Mouse (Mus musculus) limb, embryonic 14.5 days (tissue): ENCODE measurements around the gene Rtl10. TPM values are rescaled to one million over a fixed set of nuclear protein-coding genes. Genes with fewer than 3 reads are reported as not detected.
"Not testable (repeated sequence)": the region's sequence is repeated elsewhere in the genome, so short reads cannot be mapped to it uniquely, and the experiment has no call there.

ENCODE experiments used
- ATAC-seq: fragments of 200-750 bp; cut with Nextera tagmentation; 2 replicates; pipeline ENCODE4 v1.8.0; 2017; ENCODE audit warnings: low read depth, moderate number of reproducible peaks, moderate TSS enrichment; ENCODE audit not compliant: low FRiP score
- DNase-seq: peaks from one replicate; pipeline ENCODE4 v3.0.0-alpha.2; 2015; ENCODE audit warnings: low spot score
- H3K27ac ChIP-seq: fragments of 300-500 bp; sonication (generic); replicated peaks from 2 replicates; pipeline ENCODE4 v1.5.1; 2014; ENCODE audit warnings: low read depth, mild to moderate bottlenecking, low read length, moderate library complexity, mixed read lengths
- H3K27me3 ChIP-seq: fragments of 300-500 bp; sonication (generic); 2 replicates; pipeline ENCODE4 v1.6.1; 2014; ENCODE audit warnings: low read length, mixed read lengths; ENCODE audit not compliant: control insufficient read depth, insufficient read depth
- H3K36me3 ChIP-seq: fragments of 300-500 bp; sonication (generic); 2 replicates; pipeline ENCODE4 v1.6.1; 2014; ENCODE audit warnings: mild to moderate bottlenecking, low read length, moderate library complexity, mixed read lengths; ENCODE audit not compliant: control insufficient read depth, insufficient read depth
- H3K4me1 ChIP-seq: fragments of 300-500 bp; sonication (generic); 2 replicates; pipeline ENCODE4 v1.6.1; 2014; ENCODE audit warnings: antibody characterized with exemption, low read length, mixed read lengths; ENCODE audit not compliant: control insufficient read depth, insufficient read depth
- H3K4me2 ChIP-seq: fragments of 300-500 bp; sonication (generic); replicated peaks from 2 replicates; pipeline ENCODE4 v1.6.1; 2014; ENCODE audit warnings: low read depth, mild to moderate bottlenecking, low read length, moderate library complexity; ENCODE audit not compliant: severe bottlenecking
- H3K4me3 ChIP-seq: fragments of 300-500 bp; sonication (generic); replicated peaks from 2 replicates; pipeline ENCODE4 v1.5.1; 2014; ENCODE audit warnings: low read length
- H3K9ac ChIP-seq: fragments of 300-500 bp; sonication (generic); 2 replicates; pipeline ENCODE4 v1.6.1; 2014; ENCODE audit warnings: mild to moderate bottlenecking, low read depth, low read length, moderate library complexity; ENCODE audit not compliant: severe bottlenecking
- H3K9me3 ChIP-seq: fragments of 300-500 bp; sonication (generic); 2 replicates; pipeline ENCODE4 v1.6.1; 2016; ENCODE audit warnings: low read length; ENCODE audit not compliant: control insufficient read depth
- POLR2A ChIP-seq: fragments of 200-500 bp; IDR thresholded peaks from 2 replicates; pipeline ENCODE4 v1.8.0; 2012; ENCODE audit warnings: inconsistent platforms, mild to moderate bottlenecking, moderate library complexity, borderline replicate concordance; ENCODE audit not compliant: insufficient read depth, insufficient read length; ENCODE audit errors: extremely low read depth
- WGBS: fragments of 180-500 bp; shearing (Covaris S2); extraction: QIAGEN DNeasy Blood & Tissue Kit; methylation state at CpG from one replicate; pipeline ENCODE4 v1.1.7; 2014; 5-methylcytosine and 5-hydroxymethylcytosine counted together
- polyA plus RNA-seq, 2 experiments: library from polyadenylated mRNA; depleted of rRNA in 1 of 2; stranded (reverse) in 1 of 2; unstranded in 1 of 2; fragments of >200 nt; fragmentation: Nextera tagmentation in 1 of 2; extraction: Ambion mirVana in 1 of 2; gene quantifications; 2 replicates each; pipeline versions ENCODE4 v1.2.1 to v1.2.3; 2012 to 2014

Gene Rtl10
- polyA plus RNA-seq, 2 experiments, result 4.3 to 16.6 TPM

- Histone ChIP-seq H3K27me3 (no peaks in the 10 kb centered on the region), H3K9ac (no peak overlapping the region), H3K36me3 (no peaks in the 10 kb centered on the region), H3K4me1 (no peaks in the 10 kb centered on the region), H3K27ac (no peak overlapping the region), H3K9me3 (no peaks in the 10 kb centered on the region), H3K4me3 (no peak overlapping the region), H3K4me2 (no peak overlapping the region)
- no peak for DNase-seq
- no peak for ATAC-seq
- TF ChIP-seq POLR2A, result no peak
- WGBS, result 68% methylated on average over 6 of the region's 6 CpGs
Measured at GRCm38 (mm10) chr16:18513508-18513907, 14.8 kb downstream of the Rtl10 start.

GRCm38 (mm10) chr16:18518091-18518490 is 19.4 kb downstream of the Rtl10 start:
- TF ChIP-seq POLR2A, result no peak
- H3K27ac ChIP-seq, result no peak overlapping the region
- H3K9ac ChIP-seq, result no peak overlapping the region
- ATAC-seq (no peak), DNase-seq (no peak)
- no peaks in the 10 kb centered on the region for H3K27me3 ChIP-seq
- no peak overlapping the region for H3K4me2 ChIP-seq
- no peak overlapping the region for H3K4me3 ChIP-seq
- H3K9me3 ChIP-seq, result no peaks in the 10 kb centered on the region
- H3K4me1 ChIP-seq, result no peaks in the 10 kb centered on the region
- no peaks in the 10 kb centered on the region for H3K36me3 ChIP-seq

- no peak for DNase-seq
- Histone ChIP-seq H3K9me3 (no peaks in the 10 kb centered on the region), H3K9ac (no peak overlapping the region), H3K4me3 (no peak overlapping the region), H3K4me1 (no peaks in the 10 kb centered on the region), H3K27me3 (no peaks in the 10 kb centered on the region), H3K4me2 (no peak overlapping the region), H3K36me3 (no peaks in the 10 kb centered on the region), H3K27ac (no peak overlapping the region)
- WGBS, result 90% methylated on average over 8 of the region's 8 CpGs
- ATAC-seq, result no peak
- TF ChIP-seq POLR2A, result no peak
Measured at GRCm38 (mm10) chr16:18523563-18524245, 25.0 kb downstream of the Rtl10 start.

GRCm38 (mm10) chr16:18528656-18529055 is 30.0 kb downstream of the Rtl10 start:
- peaks cover 7% of the 10 kb centered on the region; the same call in 1 of the 2 replicates for H3K9me3 ChIP-seq
- no peak overlapping the region for H3K27ac ChIP-seq
- no peak for TF ChIP-seq POLR2A
- no peak for DNase-seq
- no peaks in the 10 kb centered on the region for H3K27me3 ChIP-seq
- WGBS, result 83% methylated on average over 5 of the region's 5 CpGs
- no peak for ATAC-seq
- no peaks in the 10 kb centered on the region for H3K36me3 ChIP-seq
- H3K4me2 ChIP-seq, result no peak overlapping the region
- H3K4me1 ChIP-seq, result no peaks in the 10 kb centered on the region
- no peak overlapping the region for H3K9ac ChIP-seq
- no peak overlapping the region for H3K4me3 ChIP-seq

- not testable (repeated sequence) for H3K27ac ChIP-seq, DNase-seq, H3K4me1 ChIP-seq, H3K4me2 ChIP-seq, H3K9ac ChIP-seq, H3K27me3 ChIP-seq, H3K9me3 ChIP-seq, H3K36me3 ChIP-seq, H3K4me3 ChIP-seq
- ATAC-seq, result peak; percentile 100
- 98% methylated on average over 7 of the region's 7 CpGs for WGBS
Measured at GRCm38 (mm10) chr16:18533061-18533460, 34.4 kb downstream of the Rtl10 start.
